Mouse (Mus musculus) spleen, adult 2 months (tissue): ENCODE results near the gene Adam1b.

Source experiments
- CTCF ChIP-seq: fragments of 200-500 bp; IDR thresholded peaks from 2 replicates; pipeline ENCODE4 v1.5.1; 2011; ENCODE audit warnings: mild to moderate bottlenecking, inconsistent platforms; ENCODE audit not compliant: insufficient read depth, insufficient read length, insufficient replicate concordance; ENCODE audit errors: extremely low read depth
- POLR2A ChIP-seq: fragments of 200-500 bp; IDR thresholded peaks from 2 replicates; pipeline ENCODE4 v1.6.1; 2011; ENCODE audit warnings: low read depth, low read length, inconsistent platforms

DNA sequence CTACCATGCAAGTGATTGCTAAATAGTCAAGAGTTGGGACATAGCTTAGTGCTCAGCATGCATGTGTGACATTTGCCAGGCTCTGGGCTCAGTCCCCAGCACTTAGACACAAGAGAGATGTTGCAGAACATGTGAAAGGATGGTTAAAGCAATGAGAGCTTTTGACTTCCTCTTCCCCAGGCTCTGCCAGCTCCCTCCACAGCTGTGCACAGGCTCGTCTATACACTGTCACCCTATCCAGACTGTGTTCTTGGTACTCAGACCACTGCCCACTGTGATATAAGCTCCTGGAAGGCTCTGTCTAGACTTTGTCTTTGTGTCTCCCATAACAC is 41.1 kb downstream of the Adam1b start:
- no peak for TF ChIP-seq CTCF
- no peak for TF ChIP-seq POLR2A
